Mouse (Mus musculus) stomach, embryonic 16.5 days (tissue): ENCODE data around the gene Rpl11. TPM values are rescaled to one million over a fixed set of nuclear protein-coding genes. Genes with fewer than 3 reads are reported as not detected.

Source experiments
- ATAC-seq: fragments of 200-750 bp; cut with Nextera tagmentation; 2 replicates; pipeline ENCODE4 v1.8.0; 2017; ENCODE audit warnings: moderate number of reproducible peaks, moderate TSS enrichment; ENCODE audit not compliant: insufficient read depth, low FRiP score
- H3K27ac ChIP-seq: fragments of 300-500 bp; sonication (generic); 2 replicates; pipeline ENCODE4 v1.5.1; 2014; ENCODE audit warnings: low read length
- H3K27me3 ChIP-seq: fragments of 300-500 bp; sonication (generic); 2 replicates; pipeline ENCODE4 v1.6.1; 2014; ENCODE audit warnings: low read length, control low read depth, mixed read lengths; ENCODE audit not compliant: control insufficient read depth, insufficient read depth
- H3K36me3 ChIP-seq: fragments of 300-500 bp; sonication (generic); 2 replicates; pipeline ENCODE4 v1.6.1; 2014; ENCODE audit warnings: low read length; ENCODE audit not compliant: control insufficient read depth, insufficient read depth
- H3K4me1 ChIP-seq: fragments of 300-500 bp; sonication (generic); 2 replicates; pipeline ENCODE4 v1.6.1; 2014; ENCODE audit warnings: low read length, control low read depth, mixed read lengths; ENCODE audit not compliant: control insufficient read depth, insufficient read depth
- H3K4me2 ChIP-seq: fragments of 300-500 bp; sonication (generic); 2 replicates; pipeline ENCODE4 v1.6.1; 2014; ENCODE audit warnings: low read depth, low read length, mixed read lengths
- H3K4me3 ChIP-seq: fragments of 300-500 bp; sonication (generic); replicated peaks from 2 replicates; pipeline ENCODE4 v1.5.1; 2014; ENCODE audit warnings: mild to moderate bottlenecking, low read length
- H3K9ac ChIP-seq: fragments of 300-500 bp; sonication (generic); 2 replicates; pipeline ENCODE4 v1.6.1; 2014; ENCODE audit warnings: low read length
- H3K9me3 ChIP-seq: fragments of 300-500 bp; sonication (generic); replicated peaks from 2 replicates; pipeline ENCODE4 v1.6.1; 2016; ENCODE audit warnings: low read length, control low read depth; ENCODE audit not compliant: control insufficient read depth
- WGBS: fragments of 180-500 bp; shearing (Covaris S2); extraction: QIAGEN DNeasy Blood & Tissue Kit; methylation state at CpG from one replicate; pipeline ENCODE4 v1.1.7; 2014; 5-methylcytosine and 5-hydroxymethylcytosine counted together
- polyA plus RNA-seq: library from polyadenylated mRNA; unstranded; fragments of >200 nt; fragmentation: Nextera tagmentation; extraction: Ambion mirVana; gene quantifications from 2 replicates; pipeline ENCODE4 v1.2.1, GENCODE M21; 2015

Rpl11 gene
- polyA plus RNA-seq, 1 experiment from 2014 or later = 411 TPM

GRCm38 (mm10) chr4:136043784-136044400, 9.3 kb downstream of the Rpl11 start:
- 82% methylated on average over 6 of the region's 6 CpGs for WGBS
- Histone ChIP-seq H3K27ac (no peak overlapping the region), H3K9me3 (no peaks in the 10 kb centered on the region), H3K36me3 (peaks cover 4% of the 10 kb centered on the region; the same call in 1 of the 2 replicates), H3K4me3 (no peak overlapping the region), H3K9ac (no peak overlapping the region), H3K4me1 (no peaks in the 10 kb centered on the region), H3K27me3 (no peaks in the 10 kb centered on the region), H3K4me2 (no peak overlapping the region)
- ATAC-seq = no peak

DNA sequence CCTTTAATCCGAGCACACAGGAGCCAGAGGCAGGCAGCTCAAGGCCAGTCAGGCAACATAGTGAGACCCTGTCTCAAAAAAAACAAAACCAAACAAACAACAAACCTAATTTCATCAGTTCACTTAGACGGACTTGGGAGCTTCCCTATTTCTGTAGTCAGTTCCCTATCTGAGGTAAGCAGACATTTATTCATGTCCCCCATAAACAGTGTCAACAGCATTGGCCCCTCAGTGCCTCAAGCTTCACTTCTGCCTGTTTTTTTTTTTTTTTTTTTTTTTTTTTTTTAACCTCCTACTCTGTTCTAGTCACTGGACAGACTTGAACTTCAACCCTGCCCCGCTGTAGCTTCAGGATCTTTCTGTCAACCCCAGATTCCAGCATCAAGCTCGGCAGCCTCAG, 18.1 kb downstream of the Rpl11 start:
- H3K9ac ChIP-seq = no peak overlapping the region
- no peaks in the 10 kb centered on the region for H3K9me3 ChIP-seq
- no peak overlapping the region for H3K27ac ChIP-seq
- no peak for ATAC-seq
- H3K36me3 ChIP-seq = no peaks in the 10 kb centered on the region
- 72% methylated on average over 4 of the region's 4 CpGs for WGBS
- no peaks in the 10 kb centered on the region for H3K27me3 ChIP-seq
- peaks cover 7% of the 10 kb centered on the region; the same call in 1 of the 2 replicates for H3K4me1 ChIP-seq
- H3K4me2 ChIP-seq = no peak overlapping the region
- no peak overlapping the region for H3K4me3 ChIP-seq

GRCm38 (mm10) chr4:136033231-136033630, 20.0 kb downstream of the Rpl11 start:
- no peak overlapping the region for H3K27ac ChIP-seq
- no peak overlapping the region for H3K4me2 ChIP-seq
- WGBS = 60% methylated on average over 1 of the region's 1 CpGs
- H3K27me3 ChIP-seq = no peaks in the 10 kb centered on the region
- no peaks in the 10 kb centered on the region for H3K9me3 ChIP-seq
- H3K36me3 ChIP-seq = no peaks in the 10 kb centered on the region
- ATAC-seq = no peak
- H3K4me1 ChIP-seq = peaks cover 7% of the 10 kb centered on the region; the same call in 1 of the 2 replicates
- H3K4me3 ChIP-seq = no peak overlapping the region
- no peak overlapping the region for H3K9ac ChIP-seq

DNA sequence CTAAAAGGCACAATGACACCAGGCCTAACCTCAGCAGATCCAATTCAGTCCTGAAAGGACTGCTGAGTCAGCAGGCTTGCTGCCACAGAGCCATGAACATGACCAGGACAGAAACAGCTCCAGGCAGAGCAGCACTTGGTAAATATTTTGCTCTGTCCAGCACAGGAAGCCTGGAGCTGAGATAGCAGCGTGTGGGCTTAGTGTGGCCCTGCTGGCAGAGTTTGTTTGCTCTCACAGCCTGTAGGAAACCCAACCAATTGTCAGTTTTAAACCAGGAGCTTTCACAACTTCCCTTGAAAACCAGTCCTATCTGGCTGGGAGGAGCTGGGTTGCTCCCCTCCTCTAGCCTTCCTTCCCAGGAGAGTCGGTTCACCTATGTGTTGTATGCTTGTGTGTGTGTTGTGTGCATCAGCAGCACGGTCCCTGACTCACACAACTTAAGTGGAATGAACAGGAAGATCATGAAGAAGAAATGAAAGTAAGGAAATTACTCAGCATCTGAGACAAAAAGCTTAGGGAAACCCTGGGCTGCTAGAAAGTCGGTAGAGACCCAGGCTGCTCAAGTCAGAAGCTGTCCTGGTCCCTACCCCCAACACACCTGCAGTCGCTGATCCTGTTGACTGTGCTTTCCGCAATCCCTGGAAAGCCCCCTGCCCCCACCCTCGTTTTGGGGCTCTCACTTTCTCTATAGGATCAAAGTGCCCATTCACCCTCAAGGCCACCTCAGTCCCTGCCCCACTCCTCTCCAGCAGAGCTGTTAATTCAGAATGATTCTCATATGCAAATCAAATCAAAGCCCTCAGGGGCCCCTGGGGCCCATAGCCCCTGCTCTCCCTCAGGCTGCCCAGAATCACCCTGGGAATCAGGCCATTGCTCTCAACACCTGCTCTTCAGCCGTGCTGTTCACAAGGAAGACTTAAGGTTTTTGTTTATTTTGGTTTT, 22.0 kb downstream of the Rpl11 start:
- H3K9me3 ChIP-seq = no peaks in the 10 kb centered on the region
- peaks cover 7% of the 10 kb centered on the region; the same call in 1 of the 2 replicates for H3K4me1 ChIP-seq
- peak overlapping the region; percentile 68 for H3K27ac ChIP-seq
- peak overlapping the region; percentile 19; the same call in 1 of the 2 replicates for H3K4me2 ChIP-seq
- WGBS = 11% methylated on average over 8 of the region's 8 CpGs
- peak; percentile 76 for ATAC-seq
- H3K9ac ChIP-seq = peak overlapping the region; percentile 48
- no peaks in the 10 kb centered on the region for H3K27me3 ChIP-seq
- H3K4me3 ChIP-seq = no peak overlapping the region
- no peaks in the 10 kb centered on the region for H3K36me3 ChIP-seq

GRCm38 (mm10) chr4:136028689-136029088, 24.5 kb downstream of the Rpl11 start:
- Histone ChIP-seq H3K4me2 (no peak overlapping the region), H3K36me3 (no peaks in the 10 kb centered on the region), H3K9ac (no peak overlapping the region), H3K4me3 (no peak overlapping the region), H3K27ac (no peak overlapping the region), H3K4me1 (peaks cover 7% of the 10 kb centered on the region; the same call in 1 of the 2 replicates), H3K9me3 (no peaks in the 10 kb centered on the region), H3K27me3 (no peaks in the 10 kb centered on the region)
- ATAC-seq = no peak
- 73% methylated on average over 5 of the region's 5 CpGs for WGBS

DNA sequence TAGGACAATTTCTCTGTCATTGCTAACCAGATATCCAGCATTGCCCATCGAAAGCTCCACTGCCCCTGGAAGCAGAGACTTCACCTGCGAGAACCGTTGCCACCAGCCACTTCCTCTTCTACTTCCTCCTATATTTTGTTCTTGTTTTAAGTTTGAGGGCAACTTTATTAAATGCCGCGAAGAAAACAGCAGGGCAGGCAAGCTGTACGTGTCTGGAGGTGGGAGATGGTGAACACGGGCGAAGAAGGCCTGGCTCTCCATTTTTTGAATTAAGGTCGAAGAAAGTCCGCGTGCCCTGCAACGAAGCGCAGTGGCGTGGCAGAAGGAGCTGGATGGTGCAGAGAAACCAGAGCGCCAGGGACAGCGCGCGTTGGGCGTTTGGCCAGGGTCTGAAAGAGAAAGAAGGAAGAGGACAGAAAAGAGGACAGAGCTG, 25.1 kb downstream of the Rpl11 start:
- Histone ChIP-seq H3K27ac (no peak overlapping the region), H3K4me3 (no peak overlapping the region), H3K4me2 (no peak overlapping the region), H3K9ac (no peak overlapping the region), H3K9me3 (no peaks in the 10 kb centered on the region), H3K4me1 (peaks cover 7% of the 10 kb centered on the region; the same call in 1 of the 2 replicates), H3K36me3 (no peaks in the 10 kb centered on the region), H3K27me3 (no peaks in the 10 kb centered on the region)
- no peak for ATAC-seq
- WGBS = 81% methylated on average over 19 of the region's 19 CpGs

GRCm38 (mm10) chr4:136027416-136028131, 25.7 kb downstream of the Rpl11 start:
- H3K27me3 ChIP-seq = no peaks in the 10 kb centered on the region
- no peak overlapping the region for H3K4me3 ChIP-seq
- H3K9me3 ChIP-seq = no peaks in the 10 kb centered on the region
- no peak overlapping the region for H3K9ac ChIP-seq
- ATAC-seq = no peak
- H3K4me1 ChIP-seq = peaks cover 7% of the 10 kb centered on the region; the same call in 1 of the 2 replicates
- no peak overlapping the region for H3K4me2 ChIP-seq
- H3K36me3 ChIP-seq = no peaks in the 10 kb centered on the region
- no peak overlapping the region for H3K27ac ChIP-seq
- 71% methylated on average over 8 of the region's 8 CpGs for WGBS

DNA sequence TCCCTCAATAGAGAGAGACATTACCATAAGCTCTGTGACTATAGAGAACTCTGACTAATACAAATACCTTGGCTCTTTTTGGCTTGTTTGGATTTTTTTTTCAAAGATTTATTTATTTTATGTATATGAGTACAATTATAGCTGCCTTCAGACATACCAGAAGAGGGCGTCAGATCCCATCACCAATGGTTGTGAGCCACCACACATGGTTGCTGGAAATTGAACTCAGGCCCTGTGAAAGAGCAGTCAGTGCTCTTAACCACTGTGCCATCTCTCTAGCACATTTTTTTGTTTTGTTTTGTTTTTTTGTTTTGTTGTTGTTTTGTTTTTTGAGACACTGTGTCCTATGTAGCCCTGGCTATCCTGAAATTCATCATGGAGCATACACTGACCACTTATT, 27.9 kb downstream of the Rpl11 start:
- H3K27me3 ChIP-seq = no peaks in the 10 kb centered on the region
- 70% methylated on average over 1 of the region's 1 CpGs for WGBS
- H3K9me3 ChIP-seq = no peaks in the 10 kb centered on the region
- no peak overlapping the region for H3K4me3 ChIP-seq
- no peak overlapping the region for H3K27ac ChIP-seq
- no peak overlapping the region for H3K4me2 ChIP-seq
- no peaks in the 10 kb centered on the region for H3K36me3 ChIP-seq
- no peak overlapping the region for H3K9ac ChIP-seq
- no peaks in the 10 kb centered on the region for H3K4me1 ChIP-seq
- no peak for ATAC-seq
